Mouse (Mus musculus) retina, postnatal 1 day (tissue): ENCODE measurements at regions not wholly inside any gene's neighbourhood (a gene's known extent, or its start where the extent isn't known, plus 50 kb on each side); places are given as distances from the start of the nearest gene placed in this dataset.
A peak's percentile ranks its signal among the peaks of the same experiment; 100 is the strongest.
"Not testable (repeated sequence)": the region's sequence is repeated elsewhere in the genome, so short reads cannot be mapped to it uniquely, and the experiment has no call there.

Experiments
- DNase-seq: peaks from one replicate; pipeline ENCODE4 v3.0.0-alpha.2; 2012

- DNase-seq: not testable (repeated sequence)
Observed at GRCm38 (mm10) chr12:117327086-117327485, 189.2 kb upstream of the Rapgef5 start.

GRCm38 (mm10) chr12:117330418-117330817 is 185.9 kb upstream of the Rapgef5 start:
- no peak for DNase-seq

- no peak for DNase-seq
Observed at GRCm38 (mm10) chr12:117336856-117337255, 179.4 kb upstream of the Rapgef5 start.

- DNase-seq: no peak
Observed at GRCm38 (mm10) chr12:117342321-117342720, 174.0 kb upstream of the Rapgef5 start.

- DNase-seq: no peak
Observed at GRCm38 (mm10) chr12:117343121-117343520, 173.2 kb upstream of the Rapgef5 start.

- DNase-seq: peak; percentile 35
Observed at GRCm38 (mm10) chr12:117343605-117344004, 172.7 kb upstream of the Rapgef5 start.

GRCm38 (mm10) chr12:117344266-117345087 is 171.8 kb upstream of the Rapgef5 start:
- peak; percentile 24 for DNase-seq

GRCm38 (mm10) chr12:117345088-117345977 is 170.9 kb upstream of the Rapgef5 start:
- peak; percentile 90 for DNase-seq

GRCm38 (mm10) chr12:117346091-117346490 is 170.2 kb upstream of the Rapgef5 start:
- DNase-seq: no peak

- no peak for DNase-seq
Observed at GRCm38 (mm10) chr12:117347135-117347534, 169.1 kb upstream of the Rapgef5 start.

- no peak for DNase-seq
Observed at GRCm38 (mm10) chr12:117348516-117348915, 167.8 kb upstream of the Rapgef5 start.

- DNase-seq: peak; percentile 32
Observed at GRCm38 (mm10) chr12:117351900-117352299, 164.4 kb upstream of the Rapgef5 start.

GRCm38 (mm10) chr12:117352511-117352910 is 163.8 kb upstream of the Rapgef5 start:
- no peak for DNase-seq

GRCm38 (mm10) chr12:117352938-117353337 is 163.3 kb upstream of the Rapgef5 start:
- peak; percentile 69 for DNase-seq

GRCm38 (mm10) chr12:117357811-117358210 is 158.5 kb upstream of the Rapgef5 start:
- DNase-seq: no peak

- no peak for DNase-seq
Observed at GRCm38 (mm10) chr12:117358891-117359290, 157.4 kb upstream of the Rapgef5 start.

- no peak for DNase-seq
Observed at GRCm38 (mm10) chr12:117360215-117360614, 156.1 kb upstream of the Rapgef5 start.

- DNase-seq: no peak
Observed at GRCm38 (mm10) chr12:117361826-117362225, 154.5 kb upstream of the Rapgef5 start.

GRCm38 (mm10) chr12:117363457-117363856 is 152.8 kb upstream of the Rapgef5 start:
- not testable (repeated sequence) for DNase-seq

GRCm38 (mm10) chr12:117365181-117365580 is 151.1 kb upstream of the Rapgef5 start:
- no peak for DNase-seq

GRCm38 (mm10) chr12:117365876-117366275 is 150.4 kb upstream of the Rapgef5 start:
- DNase-seq: no peak

- DNase-seq: no peak
Observed at GRCm38 (mm10) chr12:117378297-117378887, 137.9 kb upstream of the Rapgef5 start.
